Mouse (Mus musculus) frontal cortex, postnatal 14 days (tissue): ENCODE data around the gene Rnf180.
"Not testable (repeated sequence)": the region's sequence is repeated elsewhere in the genome, so short reads cannot be mapped to it uniquely, and the experiment has no call there.

Experiments used
- DNase-seq, 2 experiments: peaks; one replicate each; pipeline ENCODE4 v3.0.0; 2022; ENCODE audit warnings: low spot score in 2 of 2

The Rnf180 gene

GRCm38 (mm10) chr13:105294715-105295114, at the start of gene Rnf180:
TSS of gene Rnf180 (minus strand) at chr13:105294815.
- DNase-seq, result no peak

DNA sequence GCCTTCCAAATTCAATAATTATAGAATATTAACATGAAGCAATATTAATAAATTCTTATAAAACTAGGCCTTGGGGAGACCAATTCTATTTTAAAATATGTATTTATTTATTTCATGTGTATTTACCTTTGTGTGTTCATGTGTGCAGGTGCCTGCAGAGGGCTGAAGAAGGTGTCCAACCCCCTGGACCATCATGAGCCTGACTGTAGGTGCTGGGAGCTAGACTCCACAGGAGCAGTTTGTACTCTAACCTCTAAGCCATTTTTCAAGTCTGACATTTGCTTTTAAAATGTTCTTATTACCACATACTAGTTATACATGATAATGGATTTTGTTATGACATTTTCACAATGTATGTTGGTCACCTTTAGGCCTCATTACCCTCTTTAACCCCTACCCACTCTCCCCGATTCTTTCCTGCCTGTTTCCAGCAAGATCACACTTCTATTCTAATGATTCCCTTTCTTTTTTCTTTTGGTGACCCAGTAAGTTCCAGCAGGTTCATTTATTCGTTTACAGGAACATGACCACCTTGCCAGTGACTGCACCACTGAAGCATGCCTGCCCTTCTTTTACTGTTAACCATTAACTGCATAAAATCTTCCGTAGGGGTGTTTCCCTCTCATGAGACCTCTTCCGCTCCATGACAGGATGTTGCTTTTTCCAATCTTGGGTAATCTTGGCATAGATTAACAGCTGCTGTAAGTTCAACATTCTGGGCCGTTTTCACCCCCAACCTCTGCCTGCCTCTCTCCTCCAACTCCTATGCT, 36.8 kb upstream of the Rnf180 start:
- no peak for DNase-seq

- no peak for DNase-seq
These were observed 32.3 kb upstream of the Rnf180 start for GRCm38 (mm10) chr13:105326946-105327345.

- DNase-seq, result no peak
These were observed 22.3 kb upstream of the Rnf180 start for GRCm38 (mm10) chr13:105316926-105317325.

GRCm38 (mm10) chr13:105316009-105316408, 21.4 kb upstream of the Rnf180 start:
- DNase-seq, result no peak

DNA sequence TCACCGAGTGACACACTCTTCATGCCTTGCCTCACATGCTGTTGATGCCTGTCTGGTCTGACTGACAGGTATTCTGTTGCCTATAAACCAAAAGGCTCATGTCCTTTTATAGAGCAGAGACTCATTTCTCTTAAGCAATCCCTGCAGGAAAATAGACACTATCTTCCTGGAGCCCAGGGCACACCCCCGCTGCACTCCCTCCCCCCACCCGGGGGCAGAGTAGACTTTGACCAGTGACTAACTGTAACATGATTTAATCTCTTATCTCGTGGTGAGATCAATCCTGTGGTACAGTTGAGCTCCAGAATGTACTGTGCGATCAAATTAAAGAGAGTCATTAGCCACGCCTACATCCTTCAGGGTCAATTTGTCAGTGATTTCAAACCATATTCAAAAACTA, 18.1 kb upstream of the Rnf180 start:
- DNase-seq, result no peak

GRCm38 (mm10) chr13:105310562-105310961, 15.9 kb upstream of the Rnf180 start:
- not testable (repeated sequence) for DNase-seq

- DNase-seq, result no peak
These were observed 10.9 kb upstream of the Rnf180 start for GRCm38 (mm10) chr13:105305513-105305912.

DNA sequence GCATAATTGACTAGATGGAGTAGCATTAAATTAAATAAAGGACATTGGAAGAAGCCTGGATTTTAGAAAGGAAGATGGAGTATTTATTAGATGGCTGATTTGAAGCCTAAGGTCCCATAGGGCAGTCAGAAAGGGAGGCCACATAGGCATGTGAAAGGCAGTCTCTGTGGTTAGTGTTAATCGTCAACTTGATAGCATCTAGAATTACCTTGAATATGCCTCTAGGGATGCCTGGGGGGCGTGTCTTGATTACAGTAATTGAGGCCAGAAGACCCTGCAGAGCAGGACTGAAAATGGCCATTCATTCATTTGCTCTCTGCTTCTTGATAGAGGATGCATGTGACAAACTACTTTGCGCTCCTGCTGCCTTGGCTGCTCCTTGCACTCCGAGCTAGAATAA, 9.4 kb upstream of the Rnf180 start:
- no peak for DNase-seq

DNA sequence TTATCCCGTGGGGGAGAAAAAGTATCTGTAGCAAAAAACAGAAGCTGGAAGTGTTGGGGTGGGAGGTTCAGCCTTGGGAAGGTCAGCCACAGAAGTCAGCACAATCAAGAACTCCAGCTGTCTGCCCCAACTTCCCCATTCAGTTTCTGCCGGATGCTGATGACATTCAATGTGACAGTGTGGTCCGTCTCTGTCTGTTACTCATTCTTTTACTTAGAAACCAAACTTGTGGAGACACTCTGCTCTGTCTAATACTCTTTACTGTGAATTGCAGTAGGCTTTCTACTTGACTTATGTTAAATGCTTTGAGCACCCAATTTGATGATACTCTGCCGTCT, 5.4 kb upstream of the Rnf180 start:
- peak in 1 of 2 experiments; percentile 13 for DNase-seq

GRCm38 (mm10) chr13:105299162-105300008, 4.8 kb upstream of the Rnf180 start:
- no peak for DNase-seq

- DNase-seq, result peak; percentile 18 to 32
These were observed 591 bp downstream of the Rnf180 start for GRCm38 (mm10) chr13:105293781-105294667.

- peak; percentile 57 to 64 for DNase-seq
These were observed 2.8 kb downstream of the Rnf180 start for GRCm38 (mm10) chr13:105291816-105292215.

- DNase-seq, result no peak
These were observed 4.0 kb downstream of the Rnf180 start for GRCm38 (mm10) chr13:105290594-105290993.

GRCm38 (mm10) chr13:105290021-105290420, 4.6 kb downstream of the Rnf180 start:
- no peak for DNase-seq

GRCm38 (mm10) chr13:105279397-105280018, 15.1 kb downstream of the Rnf180 start:
- DNase-seq, result no peak

DNA sequence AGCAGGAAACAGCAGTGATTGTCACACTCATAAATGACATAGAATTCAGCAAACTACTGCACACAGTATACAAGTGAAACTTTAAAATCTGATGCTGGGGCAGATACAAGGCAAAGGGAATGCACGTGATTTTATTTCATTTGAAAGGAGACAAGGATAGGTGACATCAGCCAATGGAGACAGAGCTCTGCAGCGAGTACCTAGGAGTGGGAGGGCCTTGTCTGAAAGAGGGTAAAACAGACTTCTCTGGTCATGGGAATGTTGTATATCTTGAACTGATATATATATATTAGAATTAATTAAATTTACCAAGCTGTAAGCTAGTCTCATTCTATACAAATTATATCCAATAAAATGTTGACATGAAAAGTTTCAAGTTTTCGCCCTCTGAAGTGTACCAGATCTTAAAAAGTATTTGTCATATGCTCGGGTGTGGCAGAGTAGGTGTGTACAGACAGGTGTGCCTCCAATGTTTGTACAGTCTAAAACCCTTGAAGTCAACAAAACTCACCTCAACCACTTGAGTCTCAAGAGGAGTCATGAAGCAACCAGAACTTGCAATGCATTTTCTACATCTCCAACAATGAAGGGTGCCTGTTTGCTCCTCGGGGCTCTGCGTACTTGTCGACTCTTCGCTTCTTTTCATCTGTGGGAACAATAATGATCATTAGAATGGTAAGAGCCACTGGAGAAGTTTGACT, 24.1 kb downstream of the Rnf180 start:
- no peak for DNase-seq

DNA sequence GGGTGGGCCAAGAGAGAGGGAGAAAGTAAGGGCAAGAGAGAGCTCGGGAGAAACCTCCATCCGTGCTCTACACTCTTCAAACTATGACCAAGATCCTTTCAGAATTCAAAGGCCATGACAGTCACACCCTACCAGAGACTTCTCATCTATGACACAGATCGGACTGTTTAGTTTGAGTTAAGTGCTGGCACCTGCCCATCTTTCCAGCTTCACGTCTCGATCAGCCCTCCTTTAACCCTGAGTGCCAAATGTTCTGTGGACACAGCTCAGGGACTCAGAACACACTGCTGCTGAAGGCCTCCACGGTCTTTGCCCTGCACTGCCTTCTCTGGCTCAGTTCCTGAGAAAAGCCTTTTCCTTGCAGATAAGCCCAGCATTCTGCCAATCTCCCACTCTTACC, 27.2 kb downstream of the Rnf180 start:
- no peak for DNase-seq

GRCm38 (mm10) chr13:105266746-105267145, 27.9 kb downstream of the Rnf180 start:
- DNase-seq, result peak in 1 of 2 experiments; percentile 28

- DNase-seq, result no peak
These were observed 37.7 kb downstream of the Rnf180 start for GRCm38 (mm10) chr13:105256757-105257433.
